Mouse (Mus musculus): ENCODE measurements around the gene Snx18.

DNA sequence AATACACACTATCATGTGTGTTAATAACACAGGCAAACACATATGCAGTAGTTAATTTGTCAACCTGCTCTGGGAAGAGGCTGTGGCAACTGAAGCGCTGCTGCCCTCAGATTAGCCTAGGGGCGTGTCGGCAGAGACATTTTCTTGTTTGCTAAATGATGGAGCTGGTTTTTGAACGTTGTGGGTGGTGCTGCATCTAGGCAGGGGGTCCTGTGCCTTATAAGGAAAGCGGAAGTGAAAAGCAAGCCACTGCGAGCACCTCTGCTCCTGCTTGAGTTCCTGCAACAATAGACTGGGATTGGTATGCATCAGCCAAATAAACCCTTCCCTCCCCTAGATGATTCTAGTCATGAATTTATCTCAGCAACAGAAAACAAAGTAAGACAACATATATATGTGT lies 14.1 kb upstream of the Snx18 start:
- no peak for TF ChIP-seq CHD2 (IDR thresholded peaks at IDR 0.05; ENCODE audit: low read length)
- no peak for TF ChIP-seq POLR2A (IDR thresholded peaks at IDR 0.05; ENCODE audit: low read depth, low read length)
- no peak for TF ChIP-seq EP300 (IDR thresholded peaks at IDR 0.05; ENCODE audit: low read length)
- TF ChIP-seq CTCF (conservative IDR thresholded peaks at IDR 0.05 in 1 of 2, IDR thresholded peaks at IDR 0.05 in 1 of 2; ENCODE audit: low read depth in 2 of 2, low read length in 2 of 2), result no peak
- no peak for TF ChIP-seq MAX (IDR thresholded peaks at IDR 0.05; ENCODE audit: low read length)
- TF ChIP-seq NELFE (IDR thresholded peaks at IDR 0.05; ENCODE audit: low read depth, low read length), result no peak
- TF ChIP-seq MYC (IDR thresholded peaks at IDR 0.05; ENCODE audit: low read depth, low read length), result no peak
- no peak for TF ChIP-seq MXI1 (IDR thresholded peaks at IDR 0.05; ENCODE audit: low read depth, low read length)
- TF ChIP-seq ETS1 (conservative IDR thresholded peaks at IDR 0.05; ENCODE audit: low read depth, low read length), result no peak
- TF ChIP-seq GABPA (IDR thresholded peaks at IDR 0.05; ENCODE audit: insufficient replicate concordance, low read depth, low read length), result no peak
- TF ChIP-seq ZMIZ1 (IDR thresholded peaks at IDR 0.05; ENCODE audit: low read depth, low read length), result no peak
- no peak for TF ChIP-seq ZC3H11A (IDR thresholded peaks at IDR 0.05; ENCODE audit: low read depth, low read length)
- TF ChIP-seq TBP (conservative IDR thresholded peaks at IDR 0.05; ENCODE audit: low read depth, low read length), result no peak
- TF ChIP-seq PAX5 (IDR thresholded peaks at IDR 0.05; ENCODE audit: low read length), result no peak

Data from CH12.LX (cell line).